Mouse (Mus musculus) CH12.LX (cell line): ENCODE data around the gene Mark4. TPM values are rescaled to one million over a fixed set of nuclear protein-coding genes. Genes with fewer than 3 reads are reported as not detected.

ENCODE experiments used
- DNase-seq: peaks from one replicate; pipeline ENCODE4 v3.0.0-alpha.2; 2013; ENCODE audit errors: extremely low read depth
- H3K27ac ChIP-seq: 2 replicates; pipeline ENCODE4 v1.5.1; 2012; ENCODE audit warnings: low read depth, mild to moderate bottlenecking, control low read depth, moderate library complexity; ENCODE audit not compliant: insufficient read depth
- H3K27me3 ChIP-seq: replicated peaks from 2 replicates; pipeline ENCODE3; 2012; ENCODE audit warnings: inconsistent platforms
- H3K36me3 ChIP-seq, 2 experiments: replicated peaks in 1 of 2; 2 replicates each; pipeline versions ENCODE3 to v1.6.1; 2012; ENCODE audit warnings: inconsistent platforms in 1 of 2, low read length in 1 of 2, mild to moderate bottlenecking in 1 of 2, mixed read lengths in 1 of 2, moderate library complexity in 1 of 2; ENCODE audit not compliant: control insufficient read depth in 1 of 2, insufficient read depth in 1 of 2
- H3K4me1 ChIP-seq, 2 experiments: 2 replicates each; pipeline ENCODE4 v1.6.1; 2012; ENCODE audit warnings: inconsistent platforms in 1 of 2, moderate library complexity in 1 of 2; ENCODE audit not compliant: insufficient read depth in 2 of 2, control insufficient read depth in 1 of 2
- H3K4me2 ChIP-seq: 2 replicates; pipeline ENCODE4 v1.6.1; 2012; ENCODE audit warnings: low read depth, mild to moderate bottlenecking, control low read depth; ENCODE audit not compliant: poor library complexity, insufficient read depth, severe bottlenecking
- H3K4me3 ChIP-seq, 3 experiments: fragments of 150-350 bp in 1 of 3; sonication (generic) in 1 of 3; replicated peaks in 1 of 3; 2 replicates each; pipeline versions ENCODE3 to v1.5.1; 2011 to 2012; ENCODE audit warnings: low read depth in 2 of 3, low read length in 2 of 3, mild to moderate bottlenecking in 2 of 3, moderate library complexity in 2 of 3, control low read depth in 1 of 3, improper control_type of control experiment in 1 of 3, inconsistent platforms in 1 of 3, mixed read lengths in 1 of 3; ENCODE audit not compliant: poor library complexity in 1 of 3
- H3K79me2 ChIP-seq: replicated peaks from 2 replicates; pipeline ENCODE4 v1.6.1; 2012; ENCODE audit warnings: mild to moderate bottlenecking, moderate library complexity; ENCODE audit not compliant: control insufficient read depth, poor library complexity, insufficient read depth, severe bottlenecking; ENCODE audit errors: extremely low read depth
- H3K9ac ChIP-seq: 2 replicates; pipeline ENCODE4 v1.6.1; 2012; ENCODE audit warnings: low read depth, mild to moderate bottlenecking, control low read depth, moderate library complexity; ENCODE audit not compliant: insufficient read depth
- H3K9me3 ChIP-seq: replicated peaks from 2 replicates; pipeline ENCODE3; 2012; ENCODE audit warnings: low read length, inconsistent platforms, mixed read lengths
- BHLHE40 ChIP-seq: IDR thresholded peaks from 2 replicates; pipeline ENCODE4 v1.6.1; 2011; ENCODE audit warnings: mild to moderate bottlenecking, low read depth, low read length, improper control_type of control experiment
- CHD2 ChIP-seq: IDR thresholded peaks from 2 replicates; pipeline ENCODE4 v1.6.1; 2011; ENCODE audit warnings: low read length, improper control_type of control experiment
- CTCF ChIP-seq, 2 experiments: IDR thresholded peaks in 1 of 2; conservative IDR thresholded peaks in 1 of 2; 2 replicates each; pipeline ENCODE4 v1.5.1; 2011 to 2012; ENCODE audit warnings: low read depth in 2 of 2, low read length in 2 of 2, improper control_type of control experiment in 1 of 2, inconsistent platforms in 1 of 2, mild to moderate bottlenecking in 1 of 2, moderate library complexity in 1 of 2
- HCFC1 ChIP-seq: IDR thresholded peaks from 2 replicates; pipeline ENCODE4 v1.6.1; 2012; ENCODE audit warnings: low read depth, mild to moderate bottlenecking, inconsistent platforms, low read length, improper control_type of control experiment
- JUN ChIP-seq: IDR thresholded peaks from 2 replicates; pipeline ENCODE4 v1.6.1; 2011; ENCODE audit warnings: low read depth, mild to moderate bottlenecking, low read length, improper control_type of control experiment, moderate library complexity; ENCODE audit not compliant: insufficient read depth
- MAZ ChIP-seq: IDR thresholded peaks from 2 replicates; pipeline ENCODE4 v1.6.1; 2012; ENCODE audit warnings: low read depth, mild to moderate bottlenecking, inconsistent platforms, low read length, improper control_type of control experiment, moderate library complexity
- MEF2A ChIP-seq: IDR thresholded peaks from 2 replicates; pipeline ENCODE4 v1.6.1; 2014; ENCODE audit warnings: low read depth, mild to moderate bottlenecking, inconsistent platforms, low read length, improper control_type of control experiment, borderline replicate concordance
- MXI1 ChIP-seq: IDR thresholded peaks from 2 replicates; pipeline ENCODE4 v1.6.1; 2011; ENCODE audit warnings: mild to moderate bottlenecking, low read depth, low read length, improper control_type of control experiment
- MYC ChIP-seq: IDR thresholded peaks from 2 replicates; pipeline ENCODE4 v1.6.1; 2011; ENCODE audit warnings: low read depth, mild to moderate bottlenecking, improper control_type of control experiment, low read length
- NELFE ChIP-seq: IDR thresholded peaks from 2 replicates; pipeline ENCODE4 v1.6.1; 2011; ENCODE audit warnings: low read depth, low read length, improper control_type of control experiment
- NRF1 ChIP-seq: IDR thresholded peaks from 2 replicates; pipeline ENCODE4 v1.6.1; 2014; ENCODE audit warnings: low read depth, mild to moderate bottlenecking, inconsistent platforms, low read length, improper control_type of control experiment, moderate library complexity
- PAX5 ChIP-seq: IDR thresholded peaks from 2 replicates; pipeline ENCODE4 v1.6.1; 2012; ENCODE audit warnings: low read length, inconsistent platforms, mixed read lengths
- POLR2AphosphoS2 ChIP-seq: IDR thresholded peaks from 2 replicates; pipeline ENCODE4 v1.6.1; 2011; ENCODE audit warnings: low read depth, low read length, improper control_type of control experiment
- RAD21 ChIP-seq: IDR thresholded peaks from 2 replicates; pipeline ENCODE4 v1.6.1; 2011; ENCODE audit warnings: low read depth, mild to moderate bottlenecking, low read length, improper control_type of control experiment, moderate library complexity
- SIN3A ChIP-seq: IDR thresholded peaks from 2 replicates; pipeline ENCODE4 v1.6.1; 2012; ENCODE audit warnings: low read length, improper control_type of control experiment, inconsistent platforms
- SMC3 ChIP-seq: IDR thresholded peaks from 2 replicates; pipeline ENCODE4 v1.6.1; 2011; ENCODE audit warnings: low read depth, low read length, improper control_type of control experiment
- TCF12 ChIP-seq: IDR thresholded peaks from 2 replicates; pipeline ENCODE4 v1.6.1; 2014; ENCODE audit warnings: low read depth, mild to moderate bottlenecking, inconsistent platforms, low read length, improper control_type of control experiment
- UBTF ChIP-seq: IDR thresholded peaks from 2 replicates; pipeline ENCODE4 v1.6.1; 2012; ENCODE audit warnings: low read depth, mild to moderate bottlenecking, inconsistent platforms, low read length, improper control_type of control experiment, moderate library complexity
- USF2 ChIP-seq: conservative IDR thresholded peaks from 2 replicates; pipeline ENCODE4 v1.6.1; 2011; ENCODE audit warnings: low read depth, low read length, improper control_type of control experiment
- ZMIZ1 ChIP-seq: IDR thresholded peaks from 2 replicates; pipeline ENCODE4 v1.6.1; 2012; ENCODE audit warnings: low read depth, mild to moderate bottlenecking, inconsistent platforms, low read length, improper control_type of control experiment
- dilution Hi-C: fragments of 300-500 bp; cut with MboI; formaldehyde crosslinking; loops from 2 replicates; pipeline ENCODE4 v1.14.3; 2020; ENCODE audit warnings: low sequenced_read_pairs; ENCODE audit not compliant: extremely low pct_unique_long_range_greater_than_20kb, extremely low pct_ligation_motif_present
- in situ Hi-C: fragments of 300-500 bp; cut with MboI; formaldehyde crosslinking; loops from 3 replicates; pipeline ENCODE4 v1.14.3; 2019; ENCODE audit warnings: low sequenced_read_pairs, low pct_ligation_motif_present, low pct_unique_long_range_greater_than_20kb, mixed read lengths
- polyA plus RNA-seq: library from polyadenylated mRNA; unstranded; fragments of >175 nt; gene quantifications from 2 replicates; pipeline ENCODE4 v1.2.1, GENCODE M21; 2012; ENCODE audit warnings: low read depth; ENCODE audit not compliant: insufficient read length
- total RNA-seq, 2 experiments: library from RNA; depleted of rRNA; stranded (reverse); fragments of 300-350 nt in 1 of 2; fragments of >200 nt in 1 of 2; gene quantifications; 2 replicates each; pipeline ENCODE4 v1.2.3; 2012 to 2014

Mark4 gene
- total and polyA plus RNA-seq, 3 experiments = 1.7 to 11.9 (median 7.3) TPM

GRCm38 (mm10) chr7:19494751-19495474 is 36.3 kb upstream of the Mark4 start:
- H3K27me3 ChIP-seq = peaks cover 63% of the 10 kb centered on the region
- TF ChIP-seq NELFE (no peak), SIN3A (no peak), JUN (no peak), MAZ (no peak), HCFC1 (no peak), POLR2AphosphoS2 (no peak), MYC (no peak), ZMIZ1 (no peak), PAX5 (no peak), MEF2A (no peak), BHLHE40 (no peak), TCF12 (no peak), USF2 (no peak), SMC3 (no peak), MXI1 (no peak), CHD2 (no peak), RAD21 (no peak), NRF1 (no peak), UBTF (no peak)
- TF ChIP-seq, all 38 proteins: peak for 0
- dilution Hi-C loops = no loop called here

GRCm38 (mm10) chr7:19491731-19492130 is 33.1 kb upstream of the Mark4 start:
- dilution Hi-C loops = no loop called here
- Histone ChIP-seq H3K9me3 (peaks cover 2% of the 10 kb centered on the region), H3K4me3 (no peak overlapping the region), H3K9ac (no peak overlapping the region), H3K36me3 (no peaks in the 10 kb centered on the region), H3K4me2 (0 out of 2 replicates have a peak overlapping the region, but pooled peaks have one; percentile 30), H3K79me2 (no peaks in the 10 kb centered on the region), H3K4me1 (0 out of 4 replicates have a peak, but pooled peaks cover 0 to 3% of the 10 kb centered on the region in 2 experiments), H3K27me3 (peaks cover 84% of the 10 kb centered on the region), H3K27ac (no peak overlapping the region)
- in situ Hi-C loops = no loop called here
- no peak for TF ChIP-seq CHD2
- TF ChIP-seq CTCF (conservative IDR thresholded peaks at IDR 0.05 in 1 of 2, IDR thresholded peaks at IDR 0.05 in 1 of 2; ENCODE audit: low read depth in 2 of 2, low read length in 2 of 2) = 0 out of 4 replicates have a peak, but pooled peaks of 1 of the 2 experiments have one; percentile 6
- TF ChIP-seq SMC3 = no peak
- no peak for DNase-seq

More at GRCm38 (mm10) chr7:19494751-19495474, 36.3 kb upstream of the Mark4 start:
- Histone ChIP-seq H3K4me3 (no peak overlapping the region), H3K4me1 (0 out of 4 replicates have a peak, but pooled peaks cover 0 to 3% of the 10 kb centered on the region in 2 experiments), H3K9me3 (no peaks in the 10 kb centered on the region), H3K4me2 (no peak overlapping the region), H3K27ac (no peak overlapping the region), H3K79me2 (no peaks in the 10 kb centered on the region), H3K36me3 (no peaks in the 10 kb centered on the region), H3K9ac (no peak overlapping the region)
- in situ Hi-C loops = no loop called here
- DNase-seq = no peak
